Mouse (Mus musculus): Measurements from ENCODE around the gene Cmtm5. TPM values are rescaled to one million over a fixed set of nuclear protein-coding genes. Genes with fewer than 3 reads are reported as not detected.

Cmtm5 gene
- polyA plus RNA-seq, 1 experiment from 2014 or later, result 10.4 TPM

DNA sequence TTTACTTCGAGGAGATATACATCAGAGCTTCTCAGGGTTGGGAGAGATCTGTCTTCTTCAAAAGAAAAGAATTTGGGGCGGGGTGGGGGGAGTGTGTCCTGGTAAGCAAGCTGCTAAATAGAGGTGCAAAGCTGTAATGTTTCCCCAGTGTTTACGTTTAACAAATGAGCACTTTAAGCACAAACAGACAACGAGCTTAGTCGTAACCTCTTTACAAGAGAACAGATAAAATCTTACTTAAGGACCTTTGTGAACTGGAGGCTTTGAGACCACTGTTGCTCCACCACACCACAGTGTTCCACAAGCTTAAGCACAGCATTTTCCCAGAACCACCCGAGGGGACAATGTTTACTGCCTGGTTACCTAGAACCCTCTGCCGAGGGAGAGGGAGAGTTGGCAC, 8.8 kb upstream of the Cmtm5 start:
- Histone ChIP-seq H3K9me3 (ENCODE audit: control insufficient read depth, low read length) (no peaks in the 10 kb centered on the region), H3K27ac (ENCODE audit: low read depth, low read length) (peak overlapping the region; percentile 52), H3K9ac (replicated peaks; ENCODE audit: low read depth, low read length) (no peak overlapping the region), H3K4me3 (ENCODE audit: low read depth, low read length) (peak overlapping the region; percentile 44; the same call in 1 of the 2 replicates), H3K27me3 (ENCODE audit: control insufficient read depth, insufficient read depth, low read length) (no peaks in the 10 kb centered on the region), H3K36me3 (ENCODE audit: control insufficient read depth, insufficient read depth, low read length) (no peaks in the 10 kb centered on the region), H3K4me1 (ENCODE audit: control insufficient read depth, insufficient read depth, low read length) (peaks cover 8% of the 10 kb centered on the region; the same call in 1 of the 2 replicates), H3K4me2 (ENCODE audit: low read depth, low read length) (peak overlapping the region; percentile 98)
- no peak for ATAC-seq (ENCODE audit: low read depth)
- WGBS, result 15% methylated on average over 7 of the region's 7 CpGs

- Histone ChIP-seq H3K9ac (replicated peaks; ENCODE audit: low read depth, low read length) (no peak overlapping the region), H3K27ac (ENCODE audit: low read depth, low read length) (no peak overlapping the region), H3K9me3 (ENCODE audit: control insufficient read depth, low read length) (no peaks in the 10 kb centered on the region), H3K4me1 (ENCODE audit: control insufficient read depth, insufficient read depth, low read length) (peaks cover 8% of the 10 kb centered on the region; the same call in 1 of the 2 replicates), H3K4me2 (ENCODE audit: low read depth, low read length) (no peak overlapping the region), H3K4me3 (ENCODE audit: low read depth, low read length) (no peak overlapping the region), H3K36me3 (ENCODE audit: control insufficient read depth, insufficient read depth, low read length) (no peaks in the 10 kb centered on the region), H3K27me3 (ENCODE audit: control insufficient read depth, insufficient read depth, low read length) (no peaks in the 10 kb centered on the region)
- WGBS, result 79% methylated on average over 5 of the region's 5 CpGs
- ATAC-seq (ENCODE audit: low read depth), result no peak
Observed at GRCm38 (mm10) chr14:54929801-54930200, 6.3 kb upstream of the Cmtm5 start.

DNA sequence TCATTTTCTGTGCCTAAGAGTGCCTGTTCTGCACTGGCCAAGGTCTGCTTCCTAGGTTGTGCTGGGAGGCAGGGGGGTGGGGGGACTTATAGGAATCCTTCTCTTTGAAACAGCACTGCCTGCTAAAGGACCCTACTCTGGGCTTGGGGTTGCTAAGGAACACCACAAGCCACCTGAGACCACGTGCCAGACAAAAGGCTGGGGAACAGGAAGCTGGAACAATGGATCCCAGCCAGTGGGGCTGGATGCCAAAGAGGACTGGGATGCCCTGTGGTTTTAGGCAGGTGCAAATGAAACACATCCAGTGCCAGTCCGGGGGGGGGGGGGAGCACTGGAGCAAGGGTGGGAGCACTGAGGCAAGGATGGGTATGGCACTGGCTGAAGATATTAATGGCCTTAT, 5.6 kb upstream of the Cmtm5 start:
- Histone ChIP-seq H3K27ac (ENCODE audit: low read depth, low read length) (no peak overlapping the region), H3K9me3 (ENCODE audit: control insufficient read depth, low read length) (no peaks in the 10 kb centered on the region), H3K27me3 (ENCODE audit: control insufficient read depth, insufficient read depth, low read length) (no peaks in the 10 kb centered on the region), H3K4me3 (ENCODE audit: low read depth, low read length) (no peak overlapping the region), H3K36me3 (ENCODE audit: control insufficient read depth, insufficient read depth, low read length) (no peaks in the 10 kb centered on the region), H3K4me1 (ENCODE audit: control insufficient read depth, insufficient read depth, low read length) (peaks cover 4% of the 10 kb centered on the region; the same call in 1 of the 2 replicates), H3K4me2 (ENCODE audit: low read depth, low read length) (no peak overlapping the region), H3K9ac (replicated peaks; ENCODE audit: low read depth, low read length) (no peak overlapping the region)
- 14% methylated on average over 2 of the region's 2 CpGs for WGBS
- no peak for ATAC-seq (ENCODE audit: low read depth)

GRCm38 (mm10) chr14:54932645-54933150, 3.4 kb upstream of the Cmtm5 start, which contains the start of gene Il25:
Il25 (plus strand) TSS chr14:54932695.
- ATAC-seq (ENCODE audit: low read depth), result peak; percentile 38; the same call in 1 of the 2 replicates
- no peak within 1 kb of the TSS for H3K4me2 ChIP-seq (ENCODE audit: low read depth, low read length)
- H3K4me1 ChIP-seq (ENCODE audit: control insufficient read depth, insufficient read depth, low read length), result 0 out of 2 replicates have a peak, but pooled peaks cover 7% of the 10 kb centered on the region
- H3K9me3 ChIP-seq (ENCODE audit: control insufficient read depth, low read length), result no peaks in the 10 kb centered on the region
- H3K27me3 ChIP-seq (ENCODE audit: control insufficient read depth, insufficient read depth, low read length), result no peaks in the 10 kb centered on the region
- WGBS, result 22% methylated on average over 6 of the region's 6 CpGs
- no peak within 1 kb of the TSS for H3K4me3 ChIP-seq (ENCODE audit: low read depth, low read length)
- no peaks in the 10 kb centered on the region for H3K36me3 ChIP-seq (ENCODE audit: control insufficient read depth, insufficient read depth, low read length)
- H3K27ac ChIP-seq (ENCODE audit: low read depth, low read length), result no peak within 1 kb of the TSS
- no peak within 1 kb of the TSS for H3K9ac ChIP-seq (replicated peaks; ENCODE audit: low read depth, low read length)

DNA sequence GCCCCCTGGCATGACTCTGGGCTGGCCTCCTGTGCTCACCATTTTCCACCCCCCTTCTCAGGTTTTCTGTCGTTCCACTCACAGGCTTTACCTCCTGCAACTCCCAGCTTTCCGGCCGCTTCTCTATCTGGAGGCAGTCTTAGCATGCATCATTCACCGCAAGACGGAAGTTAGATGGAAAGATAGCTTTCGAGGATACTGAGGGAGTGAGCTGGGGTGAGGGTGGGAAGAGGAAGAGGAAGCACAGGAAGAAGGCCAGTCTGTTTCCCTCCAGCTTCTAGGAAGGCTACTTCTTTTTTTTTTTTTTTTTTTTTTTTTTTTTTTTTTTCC, 735 bp downstream of the Cmtm5 start:
- no peak for ATAC-seq (ENCODE audit: low read depth)
- 68% methylated on average over 6 of the region's 6 CpGs for WGBS
- H3K9ac ChIP-seq (replicated peaks; ENCODE audit: low read depth, low read length), result no peak overlapping the region
- peak overlapping the region; percentile 8; the same call in 1 of the 2 replicates for H3K4me2 ChIP-seq (ENCODE audit: low read depth, low read length)
- no peak overlapping the region for H3K4me3 ChIP-seq (ENCODE audit: low read depth, low read length)
- H3K27ac ChIP-seq (ENCODE audit: low read depth, low read length), result peak overlapping the region; percentile 55
- H3K9me3 ChIP-seq (ENCODE audit: control insufficient read depth, low read length), result no peaks in the 10 kb centered on the region
- no peaks in the 10 kb centered on the region for H3K27me3 ChIP-seq (ENCODE audit: control insufficient read depth, insufficient read depth, low read length)
- 0 out of 2 replicates have a peak, but pooled peaks cover 7% of the 10 kb centered on the region for H3K4me1 ChIP-seq (ENCODE audit: control insufficient read depth, insufficient read depth, low read length)
- H3K36me3 ChIP-seq (ENCODE audit: control insufficient read depth, insufficient read depth, low read length), result no peaks in the 10 kb centered on the region

DNA sequence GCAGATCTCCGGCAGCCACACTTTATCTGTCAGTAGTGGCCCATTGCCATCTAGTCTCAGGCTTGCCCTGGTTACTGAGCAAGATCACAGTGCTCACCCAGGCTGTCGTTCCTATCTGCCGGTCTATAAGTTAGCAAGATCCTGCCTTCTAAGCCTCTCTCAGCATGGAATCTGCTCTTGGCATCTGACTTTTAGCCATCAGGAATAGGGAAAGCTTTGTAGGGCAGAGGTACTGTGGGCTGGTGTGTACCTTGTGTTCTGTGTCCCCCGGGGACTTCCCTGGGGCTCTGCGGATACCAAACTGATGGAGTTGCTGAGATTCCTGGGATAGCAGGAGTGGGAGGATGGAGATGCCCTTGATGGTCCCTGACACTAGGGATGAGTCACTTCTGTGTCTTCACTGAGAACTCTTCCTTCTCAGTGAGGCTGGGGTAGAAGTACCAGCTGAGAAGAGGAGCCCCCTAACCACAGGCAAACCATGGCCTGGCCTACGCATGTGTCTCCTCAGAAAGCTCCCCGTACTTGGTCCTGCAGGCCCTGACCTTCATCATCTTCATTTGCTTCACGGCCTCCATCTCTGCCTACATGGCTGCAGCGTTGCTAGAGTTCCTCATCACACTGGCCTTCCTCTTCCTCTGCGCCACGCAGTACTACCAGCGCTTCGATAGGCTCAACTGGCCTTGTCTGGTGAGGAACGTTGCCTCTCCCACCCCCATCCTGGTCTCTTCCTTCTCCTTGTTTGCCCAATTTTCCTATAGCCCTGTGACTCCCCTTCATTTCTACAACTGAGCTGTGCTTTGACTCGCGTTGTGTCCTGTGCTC, 1.5 kb downstream of the Cmtm5 start:
- H3K27me3 ChIP-seq (ENCODE audit: control insufficient read depth, insufficient read depth, low read length), result no peaks in the 10 kb centered on the region
- no peak overlapping the region for H3K27ac ChIP-seq (ENCODE audit: low read depth, low read length)
- H3K4me3 ChIP-seq (ENCODE audit: low read depth, low read length), result no peak overlapping the region
- no peaks in the 10 kb centered on the region for H3K9me3 ChIP-seq (ENCODE audit: control insufficient read depth, low read length)
- no peak for ATAC-seq (ENCODE audit: low read depth)
- 0 out of 2 replicates have a peak, but pooled peaks cover 7% of the 10 kb centered on the region for H3K4me1 ChIP-seq (ENCODE audit: control insufficient read depth, insufficient read depth, low read length)
- no peaks in the 10 kb centered on the region for H3K36me3 ChIP-seq (ENCODE audit: control insufficient read depth, insufficient read depth, low read length)
- no peak overlapping the region for H3K9ac ChIP-seq (replicated peaks; ENCODE audit: low read depth, low read length)
- H3K4me2 ChIP-seq (ENCODE audit: low read depth, low read length), result no peak overlapping the region
- 90% methylated on average over 16 of the region's 16 CpGs for WGBS

DNA sequence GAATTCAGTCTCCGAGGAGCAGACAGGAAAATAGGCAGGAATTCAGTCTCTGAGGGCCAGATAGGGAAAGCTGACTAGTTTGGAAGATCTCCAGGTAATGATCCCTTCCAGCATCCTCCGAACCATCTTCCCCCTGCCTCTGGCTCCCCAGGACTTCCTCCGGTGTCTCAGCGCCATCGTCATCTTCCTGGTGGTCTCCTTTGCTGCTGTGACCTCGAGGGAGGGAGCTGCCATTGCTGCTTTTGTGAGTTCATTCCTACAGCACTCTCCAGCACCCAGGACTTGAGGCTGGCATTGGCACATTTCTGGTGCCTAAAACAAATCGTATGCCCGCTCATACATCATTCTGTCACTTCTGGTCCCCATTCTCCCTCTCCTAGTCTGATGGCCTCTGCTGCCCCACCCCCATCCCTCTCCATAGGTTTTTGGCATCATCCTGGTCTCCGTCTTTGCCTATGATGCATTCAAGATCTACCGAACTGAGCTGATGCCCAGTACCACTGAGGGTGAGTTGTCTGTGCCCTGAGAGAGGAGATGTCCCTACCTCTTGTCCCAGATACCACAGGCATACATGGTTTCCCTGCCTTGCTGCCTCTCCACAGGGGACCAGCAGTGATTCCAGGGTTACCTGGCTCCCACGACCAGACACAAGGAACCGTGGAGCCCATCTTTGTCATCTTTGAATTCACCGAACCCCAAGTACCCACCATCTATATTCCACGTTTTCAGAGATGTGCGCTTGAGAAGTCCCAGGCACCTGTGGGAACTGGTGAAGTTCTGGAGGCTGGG, 2.6 kb downstream of the Cmtm5 start:
- no peak overlapping the region for H3K4me3 ChIP-seq (ENCODE audit: low read depth, low read length)
- H3K4me1 ChIP-seq (ENCODE audit: control insufficient read depth, insufficient read depth, low read length), result 0 out of 2 replicates have a peak, but pooled peaks cover 7% of the 10 kb centered on the region
- 82% methylated on average over 15 of the region's 15 CpGs for WGBS
- no peaks in the 10 kb centered on the region for H3K36me3 ChIP-seq (ENCODE audit: control insufficient read depth, insufficient read depth, low read length)
- H3K9ac ChIP-seq (replicated peaks; ENCODE audit: low read depth, low read length), result no peak overlapping the region
- H3K27ac ChIP-seq (ENCODE audit: low read depth, low read length), result no peak overlapping the region
- no peak for ATAC-seq (ENCODE audit: low read depth)
- H3K27me3 ChIP-seq (ENCODE audit: control insufficient read depth, insufficient read depth, low read length), result no peaks in the 10 kb centered on the region
- no peak overlapping the region for H3K4me2 ChIP-seq (ENCODE audit: low read depth, low read length)
- no peaks in the 10 kb centered on the region for H3K9me3 ChIP-seq (ENCODE audit: control insufficient read depth, low read length)

GRCm38 (mm10) chr14:54939434-54940175, 3.5 kb downstream of the Cmtm5 start:
- no peak overlapping the region for H3K9ac ChIP-seq (replicated peaks; ENCODE audit: low read depth, low read length)
- ATAC-seq (ENCODE audit: low read depth), result no peak
- H3K36me3 ChIP-seq (ENCODE audit: control insufficient read depth, insufficient read depth, low read length), result no peaks in the 10 kb centered on the region
- H3K4me1 ChIP-seq (ENCODE audit: control insufficient read depth, insufficient read depth, low read length), result 0 out of 2 replicates have a peak, but pooled peaks cover 7% of the 10 kb centered on the region
- no peaks in the 10 kb centered on the region for H3K27me3 ChIP-seq (ENCODE audit: control insufficient read depth, insufficient read depth, low read length)
- H3K9me3 ChIP-seq (ENCODE audit: control insufficient read depth, low read length), result no peaks in the 10 kb centered on the region
- H3K4me3 ChIP-seq (ENCODE audit: low read depth, low read length), result no peak overlapping the region
- 55% methylated on average over 12 of the region's 12 CpGs for WGBS
- H3K4me2 ChIP-seq (ENCODE audit: low read depth, low read length), result no peak overlapping the region
- no peak overlapping the region for H3K27ac ChIP-seq (ENCODE audit: low read depth, low read length)

All from neural tube, embryonic 14.5 days (tissue).